Mouse (Mus musculus) erythroblast, adult 5-6 weeks (primary cell): ENCODE results near the gene Srrm3. TPM values are rescaled to one million over a fixed set of nuclear protein-coding genes. Genes with fewer than 3 reads are reported as not detected.

Experiments
- ATAC-seq: replicated peaks from 2 replicates; pipeline ENCODE4 v1.8.0; 2016; ENCODE audit warnings: moderate number of reproducible peaks, mild to moderate bottlenecking, moderate TSS enrichment, inconsistent platforms; ENCODE audit not compliant: poor library complexity, low FRiP score, severe bottlenecking
- total RNA-seq, 2 experiments: library from RNA; stranded (forward) in 1 of 2; stranded (reverse) in 1 of 2; fragments of 150-400 nt in 1 of 2; fragments of 200-764, 138-1000 nt in 1 of 2; gene quantifications; 2 replicates each; pipeline versions ENCODE4 v1.2.3 to v1.2.4; 2015 to 2017; ENCODE audit warnings: low replicate concordance in 2 of 2

Gene Srrm3
- total RNA-seq, 2 experiments from 2014 or later, result not detected

DNA sequence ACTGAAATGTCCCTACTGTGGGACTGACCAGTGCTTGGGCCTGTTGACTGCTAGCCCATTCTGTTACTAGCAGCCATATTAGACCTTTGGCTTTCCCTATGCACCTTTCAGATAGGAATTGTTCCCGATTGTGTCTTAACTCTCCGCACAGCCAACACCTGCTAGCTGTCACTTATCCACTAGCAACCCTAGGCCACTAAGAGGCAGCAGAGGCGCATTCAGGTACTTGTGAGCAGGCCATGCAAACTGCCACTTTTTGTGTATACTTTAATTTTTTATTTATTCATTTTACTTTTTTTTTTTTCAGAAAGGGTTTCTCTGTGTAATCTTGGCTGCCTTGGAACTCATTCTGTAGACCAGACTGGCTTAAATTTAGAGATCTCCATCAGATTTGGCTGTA is 94.0 kb downstream of the Srrm3 start:
- ATAC-seq, result no peak

DNA sequence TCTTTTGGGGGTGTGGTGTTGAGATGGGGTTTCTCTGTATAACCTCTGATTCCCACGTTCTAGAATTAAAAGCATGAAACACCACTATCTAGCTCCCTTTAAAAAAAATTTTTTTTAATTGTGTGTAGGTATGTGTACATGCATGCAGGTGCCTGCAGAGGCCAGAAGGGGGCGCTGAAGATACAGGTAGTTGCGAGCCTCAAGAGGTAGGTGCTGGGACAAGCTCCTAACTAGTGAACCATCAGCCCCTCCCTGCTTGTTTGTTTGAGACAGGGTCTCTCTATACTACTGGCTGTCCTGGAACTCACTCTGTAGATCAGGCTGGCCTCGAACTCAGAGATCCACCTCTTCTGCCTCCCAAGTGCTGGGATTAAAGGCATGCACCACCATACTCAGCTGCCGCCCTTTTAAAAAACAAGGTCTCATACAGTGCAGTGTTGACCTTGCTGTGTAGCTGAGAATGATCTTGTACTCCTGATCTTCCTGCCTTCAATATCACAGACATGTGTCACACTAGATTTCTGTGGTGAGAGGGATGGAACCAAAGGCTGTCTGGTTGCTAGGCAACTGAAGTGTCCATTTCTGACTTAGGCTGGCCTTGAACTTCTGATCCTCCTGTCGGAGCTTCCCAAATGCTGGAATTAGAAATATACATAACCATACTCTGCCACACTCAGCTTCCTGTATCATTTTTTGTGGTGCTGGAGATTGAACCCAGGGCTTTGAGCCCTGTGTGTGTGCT is 94.8 kb downstream of the Srrm3 start:
- 0 out of 2 replicates have a peak, but pooled peaks have one; percentile 46 for ATAC-seq

DNA sequence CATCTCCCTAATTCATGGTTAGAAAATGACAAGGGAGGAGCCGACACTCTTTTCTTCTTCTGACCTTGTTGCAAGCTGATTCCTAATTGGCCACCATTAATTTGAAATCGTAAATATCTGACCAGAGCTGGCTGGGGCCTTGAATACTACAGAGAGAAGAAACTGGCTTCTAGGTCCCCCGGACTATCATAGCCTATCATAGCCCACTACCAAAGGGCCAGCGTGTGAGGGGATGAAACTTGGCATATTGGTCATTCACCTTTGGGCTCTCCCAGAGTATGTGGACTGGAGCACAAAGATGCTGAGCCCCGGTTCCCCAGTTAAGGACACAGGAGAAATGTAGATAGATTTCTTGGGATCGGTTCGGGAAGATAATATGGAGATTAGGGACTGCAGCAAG is 96.4 kb downstream of the Srrm3 start:
- ATAC-seq, result no peak

DNA sequence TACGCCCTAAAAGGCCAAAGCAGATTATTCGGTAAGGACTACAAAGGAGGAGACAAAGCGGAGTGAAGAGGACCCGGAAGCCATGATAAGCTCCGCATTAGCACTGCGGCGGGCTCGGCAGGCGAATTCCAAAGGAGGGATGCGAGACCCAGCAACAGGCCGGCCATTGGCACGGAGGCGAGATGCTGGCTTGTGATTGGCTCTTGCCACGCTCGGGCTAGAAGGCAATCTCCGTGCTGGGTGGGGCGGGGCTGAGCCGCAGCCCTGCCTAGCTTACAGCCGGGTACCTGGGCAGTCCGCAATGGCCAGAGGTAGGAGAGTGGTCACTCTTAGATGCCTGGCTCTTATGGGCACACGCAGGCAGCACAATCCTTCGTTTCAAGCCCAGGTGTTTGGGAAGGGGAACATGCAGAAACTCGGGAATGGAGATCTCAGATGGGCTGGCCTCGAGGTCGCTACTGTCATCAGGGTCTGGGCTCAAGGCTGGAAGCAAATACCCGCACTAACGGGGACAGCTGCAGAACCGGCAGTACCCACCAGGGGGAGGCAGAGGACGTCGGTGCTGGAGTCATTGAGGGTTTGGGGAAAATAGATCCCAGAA is 97.0 kb downstream of the Srrm3 start:
- ATAC-seq, result peak; percentile 81

DNA sequence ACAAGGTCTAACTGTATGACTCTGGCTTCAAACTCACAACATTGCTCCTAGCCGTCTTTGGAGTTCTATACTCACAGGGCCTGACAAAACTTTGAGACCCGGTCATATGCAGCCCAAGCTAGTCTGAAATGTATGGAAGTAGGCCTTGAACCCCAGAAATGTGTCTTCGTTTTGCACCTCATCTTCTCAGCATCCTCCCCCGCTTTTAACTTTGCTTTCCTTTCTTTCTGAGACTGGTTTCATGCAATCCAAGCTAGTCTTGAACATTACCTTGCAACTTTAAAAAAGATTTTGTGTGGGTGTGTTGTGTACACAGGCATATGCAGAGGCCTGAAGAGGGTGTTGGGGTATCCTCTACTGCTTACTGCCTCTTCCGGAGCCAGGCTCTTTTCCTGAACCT is 97.6 kb downstream of the Srrm3 start:
- ATAC-seq, result no peak

DNA sequence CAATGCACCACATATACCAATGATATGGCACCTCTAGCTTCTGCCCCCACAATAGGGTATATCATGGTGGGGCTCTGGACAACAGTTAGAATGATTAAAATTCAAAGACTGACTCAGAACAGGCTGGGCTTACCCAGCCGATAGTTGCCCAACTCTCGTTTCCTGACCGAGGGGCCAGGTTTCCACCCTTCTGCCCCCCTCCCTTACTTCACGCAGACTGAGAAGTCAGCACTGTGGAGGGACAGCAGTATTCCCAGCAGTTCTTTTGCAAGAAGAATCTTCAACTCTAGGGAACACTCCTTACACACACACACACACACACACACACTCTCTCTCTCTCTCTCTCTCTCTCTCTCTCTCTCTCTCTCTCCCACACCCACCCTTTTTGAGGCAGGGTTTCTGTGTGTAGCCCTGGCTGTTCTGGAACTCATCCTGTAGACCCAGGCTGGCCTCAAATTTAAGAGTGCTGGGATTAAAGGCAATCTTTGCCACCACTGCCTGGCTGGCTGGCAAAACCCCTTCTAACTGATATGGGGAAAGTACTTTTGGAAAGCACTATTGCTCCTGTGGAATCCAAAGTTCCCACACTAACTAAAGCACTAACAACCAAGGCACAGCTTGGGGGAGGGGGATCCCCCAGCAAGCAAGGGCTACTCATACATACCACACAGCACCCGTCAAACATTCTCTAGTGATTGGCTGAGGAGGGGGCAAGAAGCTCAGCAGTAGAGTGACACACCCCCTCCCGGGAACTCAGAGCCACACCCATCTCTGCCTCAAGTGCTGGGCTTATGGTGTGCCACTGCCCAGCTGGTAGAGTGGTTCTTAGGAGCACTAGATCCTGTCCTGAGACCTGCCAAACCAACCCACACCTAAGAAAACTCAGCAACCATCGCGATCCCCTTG is 98.9 kb downstream of the Srrm3 start:
- no peak for ATAC-seq

DNA sequence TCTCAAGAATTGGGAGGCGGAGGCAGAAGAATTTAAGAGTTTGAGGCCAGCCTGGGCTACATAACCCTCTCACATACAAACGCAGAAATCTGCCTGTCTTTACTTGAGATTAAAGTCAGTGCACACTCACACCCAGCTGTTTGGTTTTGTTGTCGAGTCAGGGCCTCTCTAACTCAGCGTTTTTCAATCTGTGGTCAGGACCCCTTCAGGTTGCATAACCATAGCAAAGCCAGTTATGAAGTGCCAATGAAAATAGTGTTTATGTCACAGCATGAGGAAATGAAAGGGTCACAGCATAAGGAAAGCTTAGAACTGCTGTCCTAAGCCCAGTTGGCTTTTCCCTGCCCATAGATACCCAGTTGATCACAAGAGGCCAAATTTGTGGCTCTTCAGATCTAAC is 100.2 kb downstream of the Srrm3 start:
- no peak for ATAC-seq

DNA sequence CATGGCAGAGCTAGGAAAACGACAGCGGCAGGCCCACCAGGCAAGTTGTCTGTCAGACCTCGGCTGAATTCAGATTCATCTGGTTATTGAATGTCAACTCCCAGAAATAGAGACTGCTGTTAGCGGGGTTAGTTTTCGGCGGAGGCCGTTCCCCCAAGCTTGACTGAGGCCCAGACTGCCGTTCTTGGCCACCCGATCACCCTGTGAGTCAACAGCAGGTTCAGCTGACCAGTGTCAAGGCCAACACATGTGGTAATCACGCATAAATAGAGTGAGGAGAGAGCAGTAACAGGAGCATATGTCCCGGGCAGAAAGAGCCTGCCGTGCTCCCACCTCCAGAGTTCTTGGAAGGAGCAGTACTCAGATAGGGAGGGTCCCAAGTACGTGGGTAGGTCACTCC is 100.6 kb downstream of the Srrm3 start:
- ATAC-seq, result no peak

DNA sequence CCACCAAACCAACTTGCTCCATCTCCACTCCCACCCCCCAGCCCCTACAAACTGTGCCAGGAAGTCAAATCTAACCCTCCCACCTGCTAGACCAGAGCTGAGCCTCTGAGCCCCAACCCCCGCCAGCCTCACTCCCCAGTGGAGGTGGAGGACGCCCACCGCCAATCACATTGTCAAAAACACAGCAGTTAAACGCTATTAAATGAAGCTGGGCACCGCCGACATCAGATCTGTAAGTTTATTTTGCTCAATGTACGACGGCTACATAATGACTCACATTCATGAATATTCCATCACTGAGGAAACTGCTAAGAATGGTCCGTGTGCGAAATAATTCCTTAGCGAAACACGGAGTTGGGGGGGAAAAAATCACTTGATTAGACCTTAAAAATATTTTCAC is 101.5 kb downstream of the Srrm3 start:
- no peak for ATAC-seq

DNA sequence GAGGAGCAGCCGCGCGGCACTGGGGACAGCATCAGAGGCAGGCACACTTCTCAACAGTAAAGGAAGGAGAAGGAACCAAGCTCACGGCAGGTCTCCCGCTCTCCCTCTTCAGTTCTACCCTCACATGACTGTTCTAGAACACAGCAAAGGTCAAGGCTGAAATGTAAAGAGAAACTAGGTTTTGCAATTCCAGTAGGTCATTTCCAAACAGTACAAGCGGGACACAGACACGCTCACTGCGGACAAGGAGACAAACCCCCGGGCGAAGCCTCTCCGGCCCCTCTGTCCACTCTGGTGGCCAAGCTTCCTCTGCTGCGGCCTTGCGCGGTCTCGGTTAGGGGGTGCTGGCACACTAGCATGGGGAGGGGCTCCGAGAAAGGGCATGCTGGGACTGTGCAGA is 102.3 kb downstream of the Srrm3 start:
- no peak for ATAC-seq

DNA sequence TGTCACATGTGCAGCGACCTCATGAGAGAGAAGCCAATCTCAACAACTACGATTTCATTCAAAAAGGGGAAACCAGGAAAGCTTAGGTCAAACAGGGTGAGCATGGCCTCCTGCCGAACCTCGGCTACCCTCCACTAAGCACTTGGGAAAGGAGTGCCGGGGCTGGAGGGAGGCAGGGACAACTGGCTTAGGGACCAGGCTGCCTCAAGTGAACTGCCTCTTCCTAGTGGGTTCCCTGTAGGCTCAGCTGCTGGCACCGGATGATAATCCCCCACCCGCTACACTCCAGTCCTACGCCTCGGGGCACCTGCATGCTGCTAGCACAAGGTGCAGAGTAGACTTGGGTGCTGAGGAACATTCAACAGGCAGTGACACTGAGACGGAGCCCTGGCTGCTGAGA is 103.0 kb downstream of the Srrm3 start:
- ATAC-seq, result no peak

DNA sequence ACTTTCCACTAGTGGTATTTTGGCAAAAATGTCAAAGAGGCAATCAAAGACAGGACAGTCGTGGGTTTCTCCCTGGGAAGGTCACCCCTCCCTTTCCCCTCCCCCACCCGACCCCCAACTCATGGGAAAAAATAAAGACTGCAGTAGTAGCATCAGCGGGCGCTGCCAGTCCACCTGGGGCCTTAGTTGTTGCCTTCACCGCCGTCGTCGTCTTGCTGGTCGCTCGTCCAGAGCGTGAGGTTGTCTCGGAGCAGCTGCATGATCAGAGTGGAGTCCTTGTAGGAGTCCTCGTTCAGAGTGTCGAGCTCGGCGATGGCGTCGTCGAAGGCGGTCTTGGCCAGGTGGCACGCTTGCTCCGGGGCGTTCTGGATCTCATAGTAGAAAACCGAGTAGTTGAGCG is 104.1 kb downstream of the Srrm3 start:
- no peak for ATAC-seq

DNA sequence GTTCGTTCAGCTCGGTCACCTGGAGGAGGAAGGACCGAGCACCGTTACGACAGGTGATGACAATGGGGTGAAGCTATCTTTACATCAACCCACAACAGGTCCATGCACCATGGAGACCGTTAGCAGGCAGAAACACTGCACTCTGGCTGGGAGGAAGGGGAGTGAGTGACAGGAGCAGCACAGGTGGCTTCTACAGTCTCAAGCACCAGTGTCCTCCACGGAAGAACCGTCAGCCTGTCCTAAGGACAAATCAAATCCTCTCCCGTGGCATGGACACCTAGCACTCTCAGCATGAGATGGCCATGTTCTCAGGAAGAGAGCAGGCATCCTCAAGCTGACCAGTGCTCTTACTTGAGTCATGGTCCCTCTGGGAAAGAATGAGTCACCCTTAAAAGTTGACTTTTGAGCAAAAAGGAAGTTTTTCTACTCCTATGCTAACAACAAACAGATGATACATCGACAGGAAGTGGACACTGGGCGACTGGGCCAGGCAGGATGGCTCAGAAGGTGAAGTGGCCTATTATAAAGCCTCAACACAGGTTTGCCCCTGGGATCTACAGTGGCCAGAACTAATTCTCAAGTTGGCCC is 105.0 kb downstream of the Srrm3 start:
- no peak for ATAC-seq

DNA sequence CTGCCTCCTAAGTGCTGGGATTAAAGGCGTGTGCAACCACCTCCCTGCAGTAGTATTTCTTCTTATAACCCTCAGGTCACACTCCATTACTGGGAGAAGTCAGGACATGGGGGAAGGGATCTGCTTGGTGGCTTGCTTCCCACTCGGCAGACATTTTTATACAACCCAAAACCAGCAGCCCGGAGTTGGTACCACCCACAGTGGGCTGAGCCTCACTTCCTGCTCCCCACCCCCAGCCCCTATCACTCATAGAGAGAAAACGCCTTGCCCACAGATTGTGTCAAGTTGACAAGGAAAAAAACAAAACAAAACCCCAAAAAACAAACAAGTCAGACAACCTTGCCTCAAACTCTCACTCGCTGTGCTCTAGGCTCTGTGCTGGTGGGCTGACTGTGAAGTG is 106.5 kb downstream of the Srrm3 start:
- ATAC-seq, result no peak

DNA sequence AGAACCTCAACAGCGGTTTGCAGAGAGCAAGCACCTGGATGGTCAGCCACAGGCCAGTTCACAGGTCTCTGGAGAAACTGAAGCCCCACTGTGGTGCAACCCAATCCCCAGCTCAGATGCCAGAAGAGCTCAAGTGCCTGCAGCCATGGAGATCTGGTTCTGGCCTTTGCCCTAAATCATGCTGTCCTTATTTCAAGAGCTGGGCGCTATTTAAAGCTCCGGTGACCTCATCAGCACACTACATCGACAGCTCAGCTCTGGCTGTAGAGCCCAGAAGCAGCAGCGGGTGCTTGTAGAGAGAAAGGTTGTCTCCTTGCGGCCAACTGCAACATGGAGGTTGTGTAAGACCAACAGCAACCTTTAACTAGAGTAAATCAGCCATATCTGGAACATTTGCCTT is 107.5 kb downstream of the Srrm3 start:
- no peak for ATAC-seq

DNA sequence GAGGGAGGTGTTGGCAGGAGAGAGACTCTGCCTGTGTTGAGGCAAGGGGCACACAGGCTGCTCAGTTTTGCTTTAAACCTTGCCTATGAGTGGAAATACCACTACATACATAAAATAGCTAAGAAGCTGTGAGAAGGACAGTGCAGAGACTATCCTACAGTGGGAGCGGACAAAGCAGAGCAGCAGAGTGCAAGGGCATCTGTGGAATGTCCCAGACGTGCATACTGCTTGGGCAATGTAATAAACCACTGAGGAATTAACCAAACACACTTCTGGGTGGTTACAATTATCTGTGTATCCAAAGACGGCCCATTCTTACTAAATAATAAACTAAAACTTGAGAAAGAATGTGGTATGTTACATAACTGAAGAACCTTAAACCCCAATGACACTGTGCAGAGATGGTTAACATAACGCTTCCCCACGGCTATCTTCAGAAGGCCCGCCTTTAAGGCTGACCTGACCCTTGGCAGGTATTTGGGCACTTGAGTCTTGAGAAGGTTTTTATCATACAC is 109.4 kb downstream of the Srrm3 start:
- ATAC-seq, result no peak

DNA sequence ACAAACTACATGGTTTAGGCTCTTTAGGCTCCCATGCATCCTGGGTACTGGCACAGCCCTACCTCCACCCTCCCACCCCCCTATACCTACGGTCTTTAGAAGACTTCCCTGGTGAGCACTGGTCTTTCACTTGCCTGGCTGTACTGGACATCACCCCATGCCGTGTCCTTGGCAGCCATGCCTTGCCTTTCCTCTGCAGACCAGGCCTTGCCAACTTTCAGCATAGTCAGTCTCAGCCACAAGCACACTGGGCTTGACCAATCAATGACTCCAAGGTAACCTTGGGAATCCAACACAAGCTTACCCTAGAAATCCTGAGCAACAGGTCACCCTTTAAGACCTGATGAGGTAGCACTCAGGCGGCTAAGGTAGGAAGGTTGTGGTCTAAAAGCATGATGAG is 109.9 kb downstream of the Srrm3 start:
- ATAC-seq, result no peak

DNA sequence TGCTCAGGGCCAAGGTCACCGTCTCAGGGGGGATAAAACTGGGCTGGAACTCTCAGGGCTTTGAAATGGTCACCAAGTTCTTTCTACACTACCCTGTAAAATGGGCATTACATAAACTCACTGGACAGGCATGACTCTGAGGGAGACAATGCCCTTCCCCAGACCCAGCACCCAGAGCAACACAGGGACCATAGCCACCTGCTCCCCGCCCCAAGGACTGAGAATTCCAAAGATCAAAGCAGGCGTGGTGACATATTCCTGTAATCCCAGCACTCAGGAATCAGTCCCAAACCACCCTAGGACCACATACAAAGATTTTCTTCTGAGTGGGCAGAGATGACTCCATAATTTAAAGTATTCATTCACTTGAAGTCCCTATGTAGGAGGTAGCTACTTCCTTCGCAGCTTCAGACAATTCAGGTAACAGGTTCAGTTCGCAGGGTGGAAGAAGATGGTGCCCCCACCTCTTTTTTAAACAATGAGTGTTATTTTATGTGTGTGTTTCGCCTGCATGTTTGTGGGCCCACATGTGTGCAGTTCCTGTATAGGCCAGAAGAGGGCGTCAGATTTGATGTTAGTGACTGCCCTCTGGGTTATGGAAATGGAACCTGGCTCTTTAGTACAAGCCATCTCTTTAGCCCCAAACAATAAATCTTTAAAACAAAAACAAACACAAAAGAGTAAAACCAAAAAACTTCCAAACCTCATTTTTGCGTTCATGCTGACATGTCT is 110.8 kb downstream of the Srrm3 start:
- no peak for ATAC-seq

DNA sequence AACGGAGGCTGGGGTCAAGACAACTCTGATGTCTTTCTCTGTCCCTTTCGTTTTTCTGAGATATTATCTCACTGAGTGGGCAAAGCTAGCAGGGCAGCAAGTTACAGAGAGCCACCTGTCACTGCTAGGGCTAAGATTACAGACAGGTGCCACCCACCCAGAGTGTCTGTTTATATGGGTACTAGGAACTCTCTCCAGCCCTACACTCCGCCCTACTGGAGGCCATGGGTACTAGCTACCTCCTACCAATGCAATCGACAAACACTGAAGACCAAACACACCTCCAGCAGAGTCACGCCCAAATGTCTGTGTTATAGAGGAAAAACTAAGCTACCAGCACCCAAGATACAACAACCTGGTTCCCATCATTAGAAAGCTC is 111.4 kb downstream of the Srrm3 start:
- no peak for ATAC-seq

DNA sequence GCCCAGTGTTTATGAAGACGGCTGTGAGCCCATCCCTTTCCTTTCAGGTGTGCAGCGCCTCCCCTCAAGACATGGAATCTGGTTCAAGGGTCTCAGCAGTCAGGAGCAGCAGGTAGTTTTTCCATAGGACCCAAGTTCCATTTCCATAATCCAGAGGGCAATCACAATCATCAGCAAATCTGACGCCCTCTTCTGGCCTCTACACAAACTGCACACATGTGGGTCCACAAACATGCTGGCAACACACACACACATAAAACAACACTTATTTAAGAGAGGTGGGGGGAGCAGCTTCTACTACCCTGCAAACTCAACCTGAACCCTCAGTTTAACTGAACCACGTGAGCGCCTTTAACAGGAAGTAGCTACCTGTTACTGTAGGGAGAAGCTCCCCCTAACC is 111.9 kb downstream of the Srrm3 start:
- no peak for ATAC-seq
